Mouse (Mus musculus): ENCODE data around the gene Tnf. TPM values are rescaled to one million over a fixed set of nuclear protein-coding genes. Genes with fewer than 3 reads are reported as not detected.
A peak's percentile ranks its signal among the peaks of the same experiment; 100 is the strongest.

The Tnf gene
- polyA plus RNA-seq, 1 experiment from 2014 or later = not detected

- no peaks in the 10 kb centered on the region; the same call in 1 of the 2 replicates for H3K4me1 ChIP-seq (ENCODE audit: control insufficient read depth, insufficient read depth, low read length)
- H3K9ac ChIP-seq (ENCODE audit: low read depth, low read length) = no peak within 1 kb of the TSS
- no peak within 1 kb of the TSS for H3K4me3 ChIP-seq (ENCODE audit: low read depth, low read length)
- no peaks in the 10 kb centered on the region for H3K9me3 ChIP-seq (replicated peaks; ENCODE audit: control insufficient read depth, low read length, poor library complexity, severe bottlenecking)
- H3K27me3 ChIP-seq (ENCODE audit: control insufficient read depth, insufficient read depth, low read depth, low read length) = no peaks in the 10 kb centered on the region
- no peak within 1 kb of the TSS for H3K4me2 ChIP-seq (ENCODE audit: low read length)
- no peaks in the 10 kb centered on the region for H3K36me3 ChIP-seq (ENCODE audit: control insufficient read depth, insufficient read depth, low read length)
- H3K27ac ChIP-seq (ENCODE audit: low read length) = no peak within 1 kb of the TSS
- no peak for ATAC-seq
- 59% methylated on average over 7 of the region's 7 CpGs for WGBS
Measured at GRCm38 (mm10) chr17:35187959-35188610, 13.7 kb downstream of the Tnf start, which contains the start of gene Lst1. TSS of gene Lst1 (minus strand) at chr17:35188439.

GRCm38 (mm10) chr17:35187345-35187744 lies 14.5 kb downstream of the Tnf start:
- no peak for ATAC-seq
- Histone ChIP-seq H3K4me2 (ENCODE audit: low read length) (no peak overlapping the region), H3K27me3 (ENCODE audit: control insufficient read depth, insufficient read depth, low read depth, low read length) (no peaks in the 10 kb centered on the region), H3K36me3 (ENCODE audit: control insufficient read depth, insufficient read depth, low read length) (no peaks in the 10 kb centered on the region), H3K4me1 (ENCODE audit: control insufficient read depth, insufficient read depth, low read length) (no peaks in the 10 kb centered on the region; the same call in 1 of the 2 replicates), H3K4me3 (ENCODE audit: low read depth, low read length) (no peak overlapping the region), H3K27ac (ENCODE audit: low read length) (no peak overlapping the region), H3K9me3 (replicated peaks; ENCODE audit: control insufficient read depth, low read length, poor library complexity, severe bottlenecking) (no peaks in the 10 kb centered on the region), H3K9ac (ENCODE audit: low read depth, low read length) (no peak overlapping the region)
- 74% methylated on average over 4 of the region's 4 CpGs for WGBS

GRCm38 (mm10) chr17:35186681-35187080 lies 15.1 kb downstream of the Tnf start:
- Histone ChIP-seq H3K4me2 (ENCODE audit: low read length) (peak overlapping the region; percentile 60), H3K36me3 (ENCODE audit: control insufficient read depth, insufficient read depth, low read length) (no peaks in the 10 kb centered on the region), H3K9me3 (replicated peaks; ENCODE audit: control insufficient read depth, low read length, poor library complexity, severe bottlenecking) (no peaks in the 10 kb centered on the region), H3K27ac (ENCODE audit: low read length) (peak overlapping the region; percentile 73), H3K27me3 (ENCODE audit: control insufficient read depth, insufficient read depth, low read depth, low read length) (no peaks in the 10 kb centered on the region), H3K4me3 (ENCODE audit: low read depth, low read length) (peak overlapping the region; percentile 26), H3K9ac (ENCODE audit: low read depth, low read length) (peak overlapping the region; percentile 38), H3K4me1 (ENCODE audit: control insufficient read depth, insufficient read depth, low read length) (no peaks in the 10 kb centered on the region; the same call in 1 of the 2 replicates)
- whole genome bisulfite sequencing = 0% methylated on average over 4 of the region's 4 CpGs
- peak; percentile 48; the same call in 1 of the 2 replicates for ATAC-seq

DNA sequence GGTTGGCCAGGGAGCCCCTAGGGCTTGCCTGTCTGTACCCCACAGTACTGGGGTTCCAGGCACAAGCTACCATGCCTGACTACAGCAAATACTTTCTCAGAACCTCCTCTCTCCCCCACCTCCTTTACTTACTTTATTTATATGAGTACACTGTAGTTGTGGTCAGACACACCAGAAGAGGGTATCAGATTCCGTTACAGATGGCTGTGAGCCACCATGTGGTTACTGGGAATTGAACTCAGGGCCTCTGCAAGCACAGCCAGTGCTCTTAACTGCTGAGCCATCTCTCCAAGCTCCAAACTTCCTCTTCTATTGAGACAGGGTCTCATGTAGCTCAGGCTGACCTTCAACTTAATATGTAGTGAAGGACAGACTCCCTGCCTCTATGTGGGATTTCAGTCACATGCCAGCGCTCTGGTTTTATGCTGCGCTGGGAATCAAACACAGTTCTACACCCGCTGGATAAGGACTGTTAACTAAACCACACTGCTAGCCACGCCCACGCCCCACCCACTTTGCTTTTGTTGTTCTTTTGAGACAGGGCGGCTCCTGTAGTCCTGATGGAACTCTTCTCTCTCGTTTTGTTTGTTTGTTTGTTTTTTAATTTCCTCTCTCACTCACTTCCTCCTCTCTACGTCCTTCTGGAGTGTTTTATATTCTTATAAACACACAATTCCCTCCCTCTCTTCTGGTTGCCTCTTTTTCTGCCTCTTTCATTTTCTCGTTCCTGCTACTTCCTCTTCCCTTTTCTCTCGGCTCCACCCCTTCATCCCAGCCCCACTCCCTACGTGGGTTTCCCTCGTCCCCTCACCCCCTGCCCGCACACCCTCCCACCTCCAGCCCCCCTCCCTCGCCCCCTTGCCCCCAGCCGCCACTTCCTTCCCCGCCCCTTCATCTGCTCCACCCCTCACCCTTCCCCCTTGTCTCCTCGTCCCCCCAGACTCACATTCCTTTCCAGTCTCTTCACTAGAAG lies 15.9 kb downstream of the Tnf start:
- H3K9me3 ChIP-seq (replicated peaks; ENCODE audit: control insufficient read depth, low read length, poor library complexity, severe bottlenecking) = no peaks in the 10 kb centered on the region
- H3K27ac ChIP-seq (ENCODE audit: low read length) = peak overlapping the region; percentile 73
- no peaks in the 10 kb centered on the region for H3K27me3 ChIP-seq (ENCODE audit: control insufficient read depth, insufficient read depth, low read depth, low read length)
- 4% methylated on average over 17 of the region's 18 CpGs for WGBS
- peak overlapping the region; percentile 60 for H3K4me2 ChIP-seq (ENCODE audit: low read length)
- H3K4me1 ChIP-seq (ENCODE audit: control insufficient read depth, insufficient read depth, low read length) = no peaks in the 10 kb centered on the region; the same call in 1 of the 2 replicates
- peak; percentile 58 for ATAC-seq
- H3K4me3 ChIP-seq (ENCODE audit: low read depth, low read length) = peak overlapping the region; percentile 26
- H3K36me3 ChIP-seq (ENCODE audit: control insufficient read depth, insufficient read depth, low read length) = no peaks in the 10 kb centered on the region
- H3K9ac ChIP-seq (ENCODE audit: low read depth, low read length) = peak overlapping the region; percentile 38

DNA sequence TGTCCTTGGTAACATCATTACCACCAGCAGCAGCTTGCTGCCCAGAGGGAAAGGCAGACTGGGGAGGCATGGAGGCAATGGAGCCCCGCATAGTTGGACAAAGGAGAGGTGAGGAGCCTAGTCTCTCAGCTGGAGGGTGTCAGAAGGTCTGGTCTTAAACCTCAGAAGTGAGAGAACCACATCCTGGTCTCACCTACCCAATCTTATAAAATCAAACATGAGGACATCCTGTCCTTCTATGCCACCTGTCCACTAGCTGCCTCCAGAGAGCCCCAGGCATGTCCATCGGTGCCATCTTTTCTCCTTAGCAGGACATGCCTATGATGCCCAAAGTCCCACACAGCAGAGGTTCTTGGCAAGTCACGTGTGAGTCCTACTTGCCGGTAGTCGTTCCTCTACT lies 21.7 kb downstream of the Tnf start:
- no peaks in the 10 kb centered on the region for H3K9me3 ChIP-seq (replicated peaks; ENCODE audit: control insufficient read depth, low read length, poor library complexity, severe bottlenecking)
- ATAC-seq = no peak
- 81% methylated on average over 5 of the region's 5 CpGs for WGBS

GRCm38 (mm10) chr17:35178528-35178927 lies 23.3 kb downstream of the Tnf start:
- Histone ChIP-seq H3K9me3 (replicated peaks; ENCODE audit: control insufficient read depth, low read length, poor library complexity, severe bottlenecking) (no peaks in the 10 kb centered on the region), H3K4me1 (ENCODE audit: control insufficient read depth, insufficient read depth, low read length) (no peaks in the 10 kb centered on the region), H3K4me3 (ENCODE audit: low read depth, low read length) (no peak overlapping the region), H3K4me2 (ENCODE audit: low read length) (no peak overlapping the region), H3K27ac (ENCODE audit: low read length) (no peak overlapping the region), H3K36me3 (ENCODE audit: control insufficient read depth, insufficient read depth, low read length) (no peaks in the 10 kb centered on the region), H3K27me3 (ENCODE audit: control insufficient read depth, insufficient read depth, low read depth, low read length) (no peaks in the 10 kb centered on the region), H3K9ac (ENCODE audit: low read depth, low read length) (no peak overlapping the region)
- no peak for ATAC-seq
- WGBS = 15% methylated on average over 5 of the region's 5 CpGs

More for the DNA sequence above, 21.7 kb downstream of the Tnf start:
- Histone ChIP-seq H3K27ac (ENCODE audit: low read length) (no peak overlapping the region), H3K9ac (ENCODE audit: low read depth, low read length) (no peak overlapping the region), H3K4me1 (ENCODE audit: control insufficient read depth, insufficient read depth, low read length) (no peaks in the 10 kb centered on the region), H3K4me2 (ENCODE audit: low read length) (no peak overlapping the region), H3K27me3 (ENCODE audit: control insufficient read depth, insufficient read depth, low read depth, low read length) (no peaks in the 10 kb centered on the region), H3K4me3 (ENCODE audit: low read depth, low read length) (no peak overlapping the region), H3K36me3 (ENCODE audit: control insufficient read depth, insufficient read depth, low read length) (no peaks in the 10 kb centered on the region)

DNA sequence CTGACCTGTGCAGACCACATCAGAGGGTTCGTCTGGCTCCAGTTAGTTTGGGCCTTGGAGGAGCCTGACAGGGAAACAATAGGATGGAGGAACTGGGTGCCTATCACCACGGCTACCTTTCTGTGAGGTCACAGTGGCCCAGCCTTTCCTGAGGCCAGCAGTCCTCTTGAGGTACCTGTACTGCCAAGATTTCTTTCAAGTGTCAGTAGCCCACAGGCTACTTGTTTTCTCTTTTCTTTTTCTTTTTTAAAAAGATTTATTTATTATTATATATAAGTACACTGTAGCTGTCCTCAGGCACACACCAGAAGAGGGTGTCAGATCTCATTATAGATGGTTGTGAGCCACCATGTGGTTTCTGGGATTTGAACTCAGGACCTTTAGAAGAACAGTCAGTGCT lies 25.8 kb downstream of the Tnf start, which contains the start of gene Aif1:
Gene Aif1 (minus strand): TSS at position 101 of the 400 bp plus-strand sequence.
- no peak within 1 kb of the TSS for H3K27ac ChIP-seq (ENCODE audit: low read length)
- no peak for ATAC-seq
- 29% methylated on average over 2 of the region's 2 CpGs for WGBS

GRCm38 (mm10) chr17:35175382-35175781 lies 26.4 kb downstream of the Tnf start:
- Histone ChIP-seq H3K9ac (ENCODE audit: low read depth, low read length) (no peak overlapping the region), H3K4me1 (ENCODE audit: control insufficient read depth, insufficient read depth, low read length) (no peaks in the 10 kb centered on the region), H3K4me2 (ENCODE audit: low read length) (no peak overlapping the region), H3K27me3 (ENCODE audit: control insufficient read depth, insufficient read depth, low read depth, low read length) (no peaks in the 10 kb centered on the region), H3K9me3 (replicated peaks; ENCODE audit: control insufficient read depth, low read length, poor library complexity, severe bottlenecking) (no peaks in the 10 kb centered on the region), H3K36me3 (ENCODE audit: control insufficient read depth, insufficient read depth, low read length) (no peaks in the 10 kb centered on the region), H3K27ac (ENCODE audit: low read length) (no peak overlapping the region), H3K4me3 (ENCODE audit: low read depth, low read length) (no peak overlapping the region)
- ATAC-seq = no peak
- WGBS = 69% methylated on average over 6 of the region's 6 CpGs

More for the DNA sequence above, 25.8 kb downstream of the Tnf start, which contains the start of gene Aif1:
- Histone ChIP-seq H3K9ac (ENCODE audit: low read depth, low read length) (no peak within 1 kb of the TSS), H3K36me3 (ENCODE audit: control insufficient read depth, insufficient read depth, low read length) (no peaks in the 10 kb centered on the region), H3K4me2 (ENCODE audit: low read length) (no peak within 1 kb of the TSS), H3K4me1 (ENCODE audit: control insufficient read depth, insufficient read depth, low read length) (no peaks in the 10 kb centered on the region), H3K4me3 (ENCODE audit: low read depth, low read length) (no peak within 1 kb of the TSS), H3K27me3 (ENCODE audit: control insufficient read depth, insufficient read depth, low read depth, low read length) (no peaks in the 10 kb centered on the region), H3K9me3 (replicated peaks; ENCODE audit: control insufficient read depth, low read length, poor library complexity, severe bottlenecking) (no peaks in the 10 kb centered on the region)

All from midbrain, embryonic 16.5 days (tissue).